Mouse (Mus musculus) erythroid progenitor cell, adult 5-6 weeks (primary cell): Measurements from ENCODE around the gene Esam. TPM values are rescaled to one million over a fixed set of nuclear protein-coding genes. Genes with fewer than 3 reads are reported as not detected.

Experiments used
- ATAC-seq: replicated peaks from 2 replicates; pipeline ENCODE4 v1.8.0; 2016; ENCODE audit warnings: moderate number of reproducible peaks, mild to moderate bottlenecking, moderate TSS enrichment, inconsistent platforms; ENCODE audit not compliant: poor library complexity, low FRiP score, severe bottlenecking
- total RNA-seq, 2 experiments: library from RNA; stranded (forward) in 1 of 2; stranded (reverse) in 1 of 2; fragments of 150-400 nt in 1 of 2; fragments of 186-747, 209-891 nt in 1 of 2; gene quantifications; 2 replicates each; pipeline versions ENCODE4 v1.2.3 to v1.2.4; 2015 to 2017; ENCODE audit warnings: low replicate concordance in 2 of 2

Esam gene
- total RNA-seq (2015; ENCODE audit: low replicate concordance) (not detected in 2 replicates), total RNA-seq (2017; ENCODE audit: low replicate concordance) (not detected in 2 replicates)

DNA sequence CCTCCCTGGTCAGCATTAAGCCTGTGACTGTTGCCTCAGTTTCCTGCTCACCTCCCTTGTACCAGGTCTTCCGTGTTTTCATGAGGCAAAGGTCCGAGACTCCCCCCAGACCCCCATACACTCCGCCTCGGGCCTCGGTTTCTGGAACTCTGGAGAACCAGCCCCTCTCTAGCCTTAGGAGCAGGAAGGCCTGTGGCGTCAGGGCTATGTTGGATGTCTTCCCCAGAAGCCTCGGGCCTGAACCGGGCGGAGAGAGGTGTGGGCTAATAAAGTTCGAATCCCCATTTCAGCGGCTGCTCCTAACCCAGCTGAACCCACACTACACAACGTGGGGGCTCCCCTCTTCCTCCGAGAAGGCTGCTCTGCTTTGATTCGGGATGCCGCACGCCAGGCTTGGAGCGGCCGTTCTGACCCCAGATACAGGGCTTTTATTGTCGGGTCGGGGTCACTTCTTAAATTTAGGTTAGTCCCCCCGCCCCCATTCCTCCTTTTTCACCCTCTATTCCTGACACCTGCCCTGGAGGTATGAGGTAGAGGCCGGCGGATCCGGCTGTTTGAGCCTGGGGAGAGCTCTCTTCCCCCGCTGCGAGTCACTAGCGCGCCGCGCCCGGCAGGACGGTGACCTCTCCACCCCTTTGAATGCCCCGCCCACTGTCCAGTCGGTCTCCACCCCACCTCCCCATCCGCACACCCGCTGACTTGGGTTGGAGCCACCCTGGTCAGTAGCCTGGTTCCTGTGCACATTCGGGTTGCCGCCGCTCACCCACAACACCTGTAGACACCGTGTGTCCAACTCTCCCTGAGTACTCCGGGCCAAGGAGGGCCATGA is at the start of gene Esam:
Gene Esam (plus strand): TSS at position 683 of the 829 bp plus-strand sequence.
- no peak; the same call in 1 of the 2 replicates for ATAC-seq

DNA sequence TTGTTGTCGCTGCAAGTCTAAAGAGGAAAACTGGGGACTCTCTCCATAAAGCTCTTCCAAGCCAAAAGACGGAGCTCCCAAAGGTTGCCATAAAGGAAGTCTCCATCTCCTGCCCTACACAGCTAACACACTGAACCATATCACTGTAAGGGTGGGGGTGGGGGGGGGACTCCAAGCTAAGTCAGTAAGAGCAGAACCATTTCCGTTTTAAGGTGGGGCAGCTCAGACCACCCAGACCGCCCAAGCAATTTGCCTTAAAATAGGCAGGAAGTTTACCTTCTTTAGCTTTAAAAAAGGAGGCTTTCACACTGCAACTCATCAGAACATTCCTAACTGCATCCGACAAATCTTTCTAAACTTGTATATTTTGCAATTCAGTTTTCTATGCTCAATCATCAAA is 42.7 kb upstream of the Esam start:
- ATAC-seq = no peak

DNA sequence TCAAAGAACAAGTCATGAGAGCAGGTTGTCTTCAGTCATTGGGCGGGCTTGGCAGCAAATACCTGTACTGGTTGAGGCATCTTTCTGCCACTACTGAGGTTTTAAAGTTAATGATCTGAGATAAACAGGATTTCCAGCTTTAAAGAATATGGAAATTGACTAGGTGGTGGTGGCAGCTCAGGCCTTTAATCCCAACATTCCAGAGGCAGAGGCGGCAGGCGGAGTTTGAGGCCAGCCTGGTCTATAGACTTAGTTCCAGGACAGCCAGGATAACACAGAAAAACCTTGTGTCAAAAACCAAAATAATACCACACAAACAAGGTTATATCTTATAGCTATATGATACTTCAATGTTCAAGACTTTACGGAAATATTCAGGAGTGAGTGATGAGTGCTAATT is 39.8 kb upstream of the Esam start:
- ATAC-seq = no peak

DNA sequence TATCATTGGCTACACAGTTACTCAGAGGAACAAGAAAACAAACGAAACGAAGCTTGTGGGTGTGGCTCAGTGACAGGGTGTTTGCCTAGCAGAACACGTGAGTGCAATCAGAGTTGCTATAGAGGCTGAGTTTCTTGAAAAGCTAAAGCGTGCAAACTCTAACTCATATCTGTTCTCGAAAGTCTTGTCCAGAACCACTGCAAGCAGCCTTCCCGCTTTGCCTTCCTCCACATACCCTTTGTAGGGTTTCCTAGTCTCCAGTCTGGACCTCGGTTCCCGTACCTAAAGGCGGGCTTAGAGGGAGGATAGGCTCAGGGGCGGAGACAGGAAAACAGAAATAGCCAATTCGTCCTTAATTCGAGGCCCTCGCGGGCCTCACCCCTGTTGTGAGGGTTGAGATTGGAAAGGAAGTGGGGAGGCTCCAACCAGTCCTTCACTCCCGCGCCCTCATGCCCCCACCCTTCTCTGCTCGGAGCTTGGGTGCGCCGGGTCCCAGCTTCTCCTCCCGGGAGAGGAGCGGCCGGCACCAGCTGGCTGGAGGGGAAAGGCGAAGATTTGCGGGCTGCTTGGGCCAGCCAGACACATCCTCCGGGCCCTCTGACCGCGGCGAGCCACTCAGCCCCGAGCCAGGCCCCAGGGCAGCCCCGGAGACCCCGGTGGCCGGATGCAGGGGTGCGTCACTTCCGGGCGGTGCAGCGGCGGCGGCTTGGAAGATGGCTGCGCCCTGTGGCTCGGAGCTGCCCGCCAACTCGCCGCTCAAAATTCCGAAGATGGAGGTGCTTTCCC is 39.1 kb upstream of the Esam start, which contains the start of gene Msantd2:
Gene Msantd2 (plus strand): TSS at position 709 of the 786 bp plus-strand sequence.
- ATAC-seq = peak; percentile 82

DNA sequence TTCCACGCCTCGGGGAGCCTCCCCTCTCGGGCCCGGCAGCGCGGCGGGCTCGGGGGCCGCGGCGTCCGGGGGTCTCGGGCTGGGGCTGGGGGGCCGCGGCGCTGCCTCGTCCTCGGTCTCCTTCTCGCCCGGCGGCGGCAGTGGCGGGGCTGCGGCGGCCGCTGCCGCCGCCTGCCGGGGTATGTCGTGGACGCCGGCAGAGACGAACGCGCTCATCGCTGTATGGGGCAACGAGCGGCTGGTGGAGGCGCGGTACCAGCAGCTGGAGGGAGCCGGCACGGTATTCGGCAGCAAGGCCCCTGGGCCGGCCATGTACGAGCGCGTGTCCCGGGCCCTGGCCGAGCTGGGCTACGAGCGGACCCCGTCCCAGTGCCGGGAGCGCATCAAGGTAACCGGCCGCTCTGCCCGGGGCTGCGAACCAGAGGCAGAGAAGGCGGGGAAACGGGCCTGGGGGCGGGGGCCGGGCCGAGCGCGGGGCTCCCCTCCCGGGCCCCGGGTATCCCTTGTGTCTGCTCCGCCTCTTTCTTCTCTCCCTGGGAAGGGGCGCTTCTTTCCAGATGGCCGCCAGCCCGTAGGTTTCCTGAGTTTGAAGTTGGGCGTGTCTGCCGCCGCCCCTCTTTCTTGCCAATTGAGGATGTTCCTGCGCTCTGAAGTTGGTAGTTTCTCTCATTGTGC is 38.3 kb upstream of the Esam start:
- ATAC-seq = peak; percentile 39; the same call in 1 of the 2 replicates

DNA sequence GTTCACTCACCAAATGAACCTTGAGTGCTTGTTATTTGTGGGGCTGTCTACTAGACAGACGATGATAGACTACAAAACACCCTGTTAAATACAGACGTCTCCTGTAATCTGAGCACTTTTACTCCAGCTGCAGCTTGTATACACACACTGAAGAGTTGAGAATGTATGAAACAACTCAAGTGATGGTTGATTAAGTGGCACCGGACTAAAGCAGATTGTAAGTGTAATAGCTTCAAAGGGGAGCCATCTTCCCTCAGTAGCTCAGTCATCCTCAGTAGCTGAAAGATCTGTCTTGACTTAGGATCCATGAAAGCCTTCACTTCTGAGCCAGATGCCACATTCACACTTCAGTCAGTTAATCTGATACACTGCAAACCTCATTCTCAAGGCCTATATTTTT is 32.1 kb upstream of the Esam start:
- no peak for ATAC-seq

DNA sequence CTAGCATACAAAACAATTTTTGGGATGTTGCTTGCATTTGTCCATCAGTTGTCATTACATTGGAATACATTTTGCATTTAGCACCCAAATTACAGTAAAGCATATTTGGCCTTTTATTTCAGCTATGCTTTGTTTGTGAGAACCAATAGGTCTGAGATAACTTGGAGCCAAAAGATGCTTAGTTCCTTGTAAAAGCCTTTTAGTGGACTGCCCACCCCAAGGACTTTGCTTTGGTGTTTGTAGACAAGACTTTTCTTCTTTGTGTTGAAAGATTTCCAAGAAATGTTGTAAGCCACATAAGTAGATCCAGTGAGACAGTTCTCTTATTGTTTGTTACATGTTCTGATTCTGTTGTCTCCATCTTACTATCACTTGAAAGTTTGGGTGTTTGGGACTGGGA is 31.6 kb upstream of the Esam start:
- no peak for ATAC-seq

DNA sequence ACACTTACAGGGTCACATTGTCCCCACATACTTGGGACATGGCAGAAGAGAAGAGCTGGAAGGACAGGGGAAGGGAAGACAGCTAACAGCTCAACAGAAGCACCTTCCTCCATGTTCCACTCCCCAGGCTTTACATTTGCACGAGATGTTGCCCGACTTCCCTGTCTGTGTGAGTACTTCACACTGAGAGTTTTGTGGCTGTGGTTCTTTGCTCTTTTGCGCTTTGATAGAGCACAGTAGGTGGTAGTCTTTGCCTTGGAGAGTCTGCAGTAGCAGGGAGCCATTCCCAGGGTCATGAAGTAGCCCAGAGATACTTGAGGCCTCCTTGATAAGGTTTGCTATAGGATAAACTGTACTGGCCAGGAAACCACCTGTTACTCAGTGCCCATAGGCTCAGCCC is 27.7 kb upstream of the Esam start:
- no peak for ATAC-seq

DNA sequence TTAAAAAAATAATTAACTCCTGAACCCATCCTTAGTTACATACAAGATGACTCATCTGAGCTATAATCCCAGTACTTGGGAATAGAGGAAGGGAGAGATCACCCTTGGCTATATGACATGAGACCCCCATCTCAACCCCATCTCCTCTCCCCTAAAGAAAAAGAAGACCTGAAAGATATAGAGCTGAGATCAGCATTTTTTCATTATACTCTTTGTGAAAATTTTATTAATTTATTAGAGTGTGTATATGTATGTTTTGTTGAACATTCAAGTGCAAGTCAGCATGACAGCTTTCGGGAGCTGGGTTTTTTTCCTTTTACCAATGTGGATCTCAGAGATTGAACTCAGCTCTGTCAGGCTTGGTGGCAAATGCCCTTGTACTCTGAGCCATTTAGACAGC is 26.7 kb upstream of the Esam start:
- no peak for ATAC-seq

DNA sequence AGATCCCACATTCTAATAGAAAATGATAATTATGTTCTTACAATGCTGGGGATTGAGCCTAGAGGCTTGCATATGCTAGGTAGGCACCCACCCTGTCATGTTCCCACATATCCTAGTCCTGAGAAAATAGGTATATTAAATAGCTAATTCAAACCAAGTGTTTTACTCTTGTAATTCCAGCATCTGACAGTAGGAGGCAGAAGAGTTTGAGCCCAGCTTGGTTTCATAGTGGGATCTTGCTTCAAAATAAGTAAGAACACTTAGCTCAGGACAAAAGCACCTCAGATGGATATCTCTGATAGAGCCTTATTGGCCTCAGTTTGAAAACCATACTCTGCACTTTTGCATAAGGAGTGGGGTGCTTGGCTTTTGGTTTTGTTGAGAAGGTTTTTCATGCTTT is 23.5 kb upstream of the Esam start:
- ATAC-seq = no peak

DNA sequence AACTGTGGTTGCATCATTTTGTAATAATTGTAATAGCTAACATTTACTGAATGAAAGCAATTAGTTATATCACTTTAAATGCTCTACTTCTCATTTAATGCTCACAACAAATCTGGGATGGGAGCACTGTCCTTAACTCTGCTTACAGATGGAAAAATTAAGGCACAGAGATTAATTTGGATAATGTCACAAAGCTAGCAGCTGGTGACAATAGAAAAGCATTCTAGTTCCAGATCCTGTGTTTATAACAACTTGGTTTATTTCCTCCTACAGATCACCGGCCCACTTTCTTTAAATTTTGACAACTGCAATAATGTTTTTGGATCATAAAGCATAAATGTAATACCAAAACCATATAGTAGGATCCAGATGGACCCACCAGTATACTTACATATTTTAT is 21.9 kb upstream of the Esam start:
- ATAC-seq = no peak

DNA sequence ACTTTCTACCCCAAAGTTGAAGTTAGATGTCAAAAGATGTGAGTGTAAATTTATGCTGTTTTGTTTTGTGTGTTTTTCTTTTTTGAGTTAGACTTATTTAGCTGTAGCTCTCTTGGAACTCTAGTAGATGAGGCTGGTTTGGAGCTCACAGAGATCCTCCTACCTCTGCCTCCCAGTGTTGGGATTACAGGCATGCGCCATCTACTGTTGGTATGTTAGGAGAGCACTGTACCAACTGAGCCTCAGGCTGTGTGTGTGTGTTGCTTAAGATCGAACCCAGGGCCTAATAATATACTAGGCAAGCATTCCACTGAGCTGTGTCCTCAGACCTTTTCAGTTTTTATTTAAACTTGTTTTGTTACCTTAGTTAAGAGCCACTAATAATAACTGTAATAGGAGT is 15.8 kb upstream of the Esam start:
- ATAC-seq = no peak

DNA sequence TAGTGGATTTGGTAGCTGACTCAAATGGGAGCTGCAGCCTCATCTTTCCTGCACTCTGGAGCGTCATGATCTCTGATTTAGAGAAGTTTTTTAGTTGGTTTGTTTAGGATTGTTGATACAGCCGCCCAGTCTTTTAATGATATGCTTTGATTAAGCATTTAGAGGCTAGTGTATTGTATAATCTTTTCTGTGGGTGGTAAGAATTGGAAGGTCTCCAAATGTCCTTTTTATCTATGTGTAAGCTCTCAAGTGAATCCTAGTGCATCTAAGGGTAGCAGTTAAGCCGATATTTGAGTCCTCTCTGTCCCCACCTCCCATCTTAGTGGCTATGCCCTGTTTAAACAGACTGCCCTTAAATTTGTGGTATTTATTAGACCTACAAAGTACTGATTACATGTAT is 13.4 kb upstream of the Esam start:
- no peak for ATAC-seq

DNA sequence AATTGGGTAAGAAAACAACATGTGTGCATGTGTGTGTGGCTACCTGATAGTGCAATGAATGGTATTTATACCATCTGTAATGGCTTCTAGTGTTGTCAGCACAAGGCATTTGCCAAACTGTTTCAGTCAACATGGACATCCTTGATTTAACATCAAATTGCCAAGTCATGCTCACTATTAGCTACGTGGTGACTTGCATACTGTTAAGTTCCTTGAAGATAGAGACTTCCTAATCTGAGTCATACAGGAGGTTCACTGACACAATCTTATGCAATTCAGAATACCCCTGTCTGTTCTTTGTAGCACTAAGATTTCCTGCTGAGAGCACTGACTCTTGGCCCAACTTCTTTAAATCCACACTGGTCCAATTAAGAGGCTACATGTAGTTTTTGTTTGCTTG is 10.4 kb upstream of the Esam start:
- ATAC-seq = no peak

DNA sequence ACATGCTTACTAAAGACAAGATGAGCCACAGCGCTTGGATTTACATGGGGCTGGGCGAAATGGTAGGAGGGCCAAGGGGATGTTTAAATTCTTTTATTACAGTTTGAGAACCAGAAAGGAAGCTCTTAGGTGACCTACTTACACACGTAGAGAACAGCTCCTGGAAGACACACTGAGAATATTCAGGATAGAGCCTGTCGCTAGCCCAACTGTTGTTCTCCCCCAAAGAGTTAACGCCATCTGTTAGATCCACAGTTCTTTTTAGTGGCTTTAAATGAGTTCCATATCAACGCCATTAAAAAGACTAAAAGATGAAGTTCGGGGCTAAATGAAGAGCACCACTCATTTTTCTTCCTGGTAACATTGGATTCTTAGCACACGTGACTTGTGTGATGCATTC is 8.9 kb upstream of the Esam start:
- ATAC-seq = no peak

DNA sequence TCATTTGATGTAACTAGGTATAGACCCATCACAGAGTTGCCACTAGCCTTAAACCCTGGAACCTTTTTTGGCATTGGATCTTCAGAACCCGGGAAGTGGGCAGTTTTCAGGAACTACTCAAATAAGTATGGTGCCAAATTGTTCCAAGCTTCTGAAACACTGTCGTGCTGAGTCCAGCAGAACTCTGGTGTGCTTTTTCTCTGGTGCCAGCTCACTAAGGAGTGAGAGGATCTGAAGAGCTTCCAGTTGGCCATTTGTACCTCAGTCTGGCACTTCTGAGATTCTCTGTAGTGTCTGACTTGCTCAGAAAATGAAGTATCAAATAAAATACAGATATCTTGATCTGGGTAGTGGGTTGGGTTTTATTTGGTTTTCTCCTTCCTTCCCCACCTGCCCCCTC is 7.9 kb upstream of the Esam start:
- no peak for ATAC-seq

DNA sequence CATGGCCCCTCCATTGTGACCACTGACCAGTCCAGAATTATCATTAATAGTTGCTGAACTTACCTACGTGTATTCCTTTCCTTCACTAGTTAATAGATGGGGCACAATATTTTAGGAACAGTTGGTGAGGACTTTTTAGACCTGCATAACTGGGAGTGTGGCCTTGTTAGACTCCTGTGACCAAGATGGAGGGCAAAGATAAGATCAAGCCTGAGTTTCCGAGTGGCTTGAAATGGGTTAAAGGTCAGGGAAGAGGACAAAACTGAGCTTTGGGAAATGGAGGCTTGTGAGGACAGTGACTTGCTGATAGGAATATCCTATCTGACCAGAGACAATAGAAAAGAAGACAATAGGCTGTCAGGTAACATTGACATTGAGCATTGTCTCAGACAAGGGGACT is 2.4 kb upstream of the Esam start:
- no peak for ATAC-seq

DNA sequence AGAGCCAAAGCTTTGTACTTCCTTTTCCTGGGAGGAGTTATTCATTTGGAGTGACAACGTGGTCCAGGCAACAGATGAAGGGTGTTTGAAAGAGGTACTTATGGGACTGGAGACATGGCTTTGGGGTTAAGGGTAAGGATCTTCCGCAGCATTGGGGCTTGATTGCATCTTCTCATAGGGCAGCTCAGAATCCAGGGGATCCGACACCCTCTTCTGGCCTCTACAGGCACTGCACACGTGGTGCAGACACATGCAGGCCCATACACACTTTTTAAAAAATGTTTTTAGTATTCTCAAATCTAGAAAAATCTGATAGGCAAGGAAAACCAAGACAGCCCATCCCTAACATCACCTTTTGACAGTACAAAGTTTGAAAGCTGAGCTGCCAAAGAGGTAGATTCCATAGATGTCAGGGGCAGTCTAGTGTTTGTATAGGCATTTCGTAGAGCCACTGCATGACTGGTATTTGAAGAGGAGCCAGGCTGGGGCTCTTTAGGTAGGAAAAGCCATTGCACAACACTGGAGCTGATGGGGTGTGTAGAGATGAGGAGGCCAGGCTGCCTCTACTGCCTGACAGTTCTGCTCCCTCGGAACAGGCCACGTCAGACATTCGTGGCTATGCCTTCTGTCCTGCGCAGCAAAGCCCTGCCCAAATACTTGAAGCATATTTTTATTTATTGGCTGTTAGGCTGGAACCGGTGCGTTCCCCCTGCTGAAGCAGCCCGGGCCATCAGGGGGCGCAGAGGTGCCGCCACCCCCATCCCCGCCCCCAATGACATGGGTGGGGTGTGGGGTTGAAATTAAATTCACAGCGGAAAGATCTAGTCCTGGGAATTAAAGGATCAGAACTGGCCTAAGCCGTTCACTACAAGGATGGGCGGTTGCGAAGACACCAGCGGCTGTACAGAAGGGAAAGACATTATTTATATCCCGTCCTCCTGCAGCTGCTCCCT is 1.2 kb upstream of the Esam start:
- no peak for ATAC-seq

DNA sequence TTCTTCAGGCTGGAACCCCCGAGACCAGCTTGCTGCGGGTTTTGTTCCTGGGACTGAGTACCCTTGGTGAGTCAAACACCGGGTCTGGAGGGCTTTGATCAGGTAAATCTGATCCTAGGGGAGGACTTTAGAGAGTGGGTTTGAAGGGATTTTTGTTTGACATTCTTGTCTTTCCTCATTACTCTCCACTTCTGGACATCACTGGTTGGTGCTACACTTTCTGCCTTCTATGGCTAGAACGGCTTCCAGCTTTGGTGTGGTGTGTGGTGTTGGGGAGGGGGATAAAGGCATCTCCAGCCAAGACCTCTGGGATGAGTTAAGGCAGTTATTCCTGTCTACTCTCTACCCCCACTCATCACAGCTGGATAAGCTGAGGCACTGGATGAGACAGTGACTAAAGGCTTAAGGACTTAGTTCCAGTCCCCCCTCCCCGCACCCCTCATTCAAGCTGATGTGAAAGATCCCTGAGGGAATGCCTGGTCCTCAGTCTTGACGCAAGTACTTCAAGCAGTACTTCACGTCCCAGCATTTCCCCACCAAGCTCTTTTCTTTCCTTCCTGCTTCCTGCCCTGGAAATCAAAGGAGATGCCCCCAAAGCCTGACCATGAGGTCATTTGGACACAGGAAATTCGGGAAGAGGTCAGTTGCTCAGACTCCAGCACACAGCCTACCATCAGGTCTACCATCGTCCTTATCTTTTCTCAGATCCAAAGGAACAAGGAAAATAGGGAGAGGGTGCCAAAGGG is 520 bp downstream of the Esam start:
- no peak for ATAC-seq
